Mouse (Mus musculus) gastrocnemius, postnatal 14 days (tissue): Measurements from ENCODE around the gene Errfi1. TPM values are rescaled to one million over a fixed set of nuclear protein-coding genes. Genes with fewer than 3 reads are reported as not detected.

ENCODE experiments used
- DNase-seq: peaks from one replicate; pipeline ENCODE4 v3.0.0; 2021; ENCODE audit warnings: mixed read lengths
- intact Hi-C: fragments of 180-260 bp; cut with DNase I; formaldehyde crosslinking; loops from one replicate; pipeline ENCODE4 v1.15.1; 2025; ENCODE audit warnings: low total_unique reads
- long read RNA-seq, 2 experiments: library from polyadenylated mRNA; stranded (forward); transcript quantifications; one replicate each; pipeline ENCODE4 v2.0.0; 2021
- total RNA-seq, 2 experiments: library from RNA; stranded (reverse); gene quantifications; 2 replicates each; pipeline ENCODE4 v1.2.3; 2021

Errfi1 gene
- 10 to 100 TPM; 17.0 to 34.2 TPM for total RNA-seq
- long read RNA-seq, experiment 1, transcript Errfi1-201 (4 exons, 3,043 nt), result major isoform, 77 of 97 reads
- long read RNA-seq, experiment 1, partial matches to known transcripts, result 1 of 97 reads
- long read RNA-seq, experiment 1, other reads (novel, unspliced or antisense), result 18 of 97 reads
- long read RNA-seq, experiment 2, transcript Errfi1-201 (4 exons, 3,043 nt), result major isoform, 107 of 131 reads
- long read RNA-seq, experiment 2, partial matches to known transcripts, result 1 of 131 reads
- long read RNA-seq, experiment 2, other reads (novel, unspliced or antisense), result 23 of 131 reads

GRCm38 (mm10) chr4:150853680-150854461 is at the start of gene Errfi1:
Gene Errfi1 (plus strand): TSS chr4:150853919.
- intact Hi-C loops, result loop anchor here (5.0 kb wide), 2 partner anchors 43 to 192 kb away; no protein-coding TSS in a partner anchor
- no peak for DNase-seq

GRCm38 (mm10) chr4:150804204-150804603 is 49.5 kb upstream of the Errfi1 start:
- intact Hi-C loops, result no loop called here
- no peak for DNase-seq

- no peak for DNase-seq
- intact Hi-C loops, result no loop called here
Observed at GRCm38 (mm10) chr4:150807727-150808470, 45.8 kb upstream of the Errfi1 start.

- DNase-seq, result no peak
- intact Hi-C loops, result no loop called here
Observed at GRCm38 (mm10) chr4:150808471-150808847, 45.3 kb upstream of the Errfi1 start.

GRCm38 (mm10) chr4:150809323-150809722 is 44.4 kb upstream of the Errfi1 start:
- intact Hi-C loops, result no loop called here
- no peak for DNase-seq

- DNase-seq, result no peak
- intact Hi-C loops, result no loop called here
Observed at GRCm38 (mm10) chr4:150815144-150815543, 38.6 kb upstream of the Errfi1 start.

- no peak for DNase-seq
- intact Hi-C loops, result no loop called here
Observed at GRCm38 (mm10) chr4:150816414-150816951, 37.2 kb upstream of the Errfi1 start.

- DNase-seq, result no peak
- intact Hi-C loops, result no loop called here
Observed at GRCm38 (mm10) chr4:150819126-150819910, 34.4 kb upstream of the Errfi1 start.

- intact Hi-C loops, result no loop called here
Observed at GRCm38 (mm10) chr4:150821381-150821780, 32.3 kb upstream of the Errfi1 start.

GRCm38 (mm10) chr4:150822624-150823023 is 31.1 kb upstream of the Errfi1 start:
- intact Hi-C loops, result no loop called here

More at GRCm38 (mm10) chr4:150821381-150821780, 32.3 kb upstream of the Errfi1 start:
- no peak for DNase-seq

GRCm38 (mm10) chr4:150823614-150824480 is 29.9 kb upstream of the Errfi1 start:
- no peak for DNase-seq
- intact Hi-C loops, result no loop called here

More at GRCm38 (mm10) chr4:150822624-150823023, 31.1 kb upstream of the Errfi1 start:
- no peak for DNase-seq

- intact Hi-C loops, result no loop called here
- no peak for DNase-seq
Observed at GRCm38 (mm10) chr4:150824877-150825276, 28.8 kb upstream of the Errfi1 start.

GRCm38 (mm10) chr4:150825531-150825930 is 28.2 kb upstream of the Errfi1 start:
- intact Hi-C loops, result no loop called here

GRCm38 (mm10) chr4:150831321-150831720 is 22.4 kb upstream of the Errfi1 start:
- DNase-seq, result no peak
- intact Hi-C loops, result no loop called here

More at GRCm38 (mm10) chr4:150825531-150825930, 28.2 kb upstream of the Errfi1 start:
- no peak for DNase-seq

- DNase-seq, result no peak
- intact Hi-C loops, result no loop called here
Observed at GRCm38 (mm10) chr4:150831941-150832340, 21.8 kb upstream of the Errfi1 start.

- no peak for DNase-seq
- intact Hi-C loops, result no loop called here
Observed at GRCm38 (mm10) chr4:150835163-150835562, 18.6 kb upstream of the Errfi1 start.

- intact Hi-C loops, result no loop called here
- no peak for DNase-seq
Observed at GRCm38 (mm10) chr4:150836258-150836657, 17.5 kb upstream of the Errfi1 start.

- no peak for DNase-seq
- intact Hi-C loops, result no loop called here
Observed at GRCm38 (mm10) chr4:150836961-150837360, 16.8 kb upstream of the Errfi1 start.
